Mouse (Mus musculus): ENCODE data around the gene Stam2.

Gene Stam2

DNA sequence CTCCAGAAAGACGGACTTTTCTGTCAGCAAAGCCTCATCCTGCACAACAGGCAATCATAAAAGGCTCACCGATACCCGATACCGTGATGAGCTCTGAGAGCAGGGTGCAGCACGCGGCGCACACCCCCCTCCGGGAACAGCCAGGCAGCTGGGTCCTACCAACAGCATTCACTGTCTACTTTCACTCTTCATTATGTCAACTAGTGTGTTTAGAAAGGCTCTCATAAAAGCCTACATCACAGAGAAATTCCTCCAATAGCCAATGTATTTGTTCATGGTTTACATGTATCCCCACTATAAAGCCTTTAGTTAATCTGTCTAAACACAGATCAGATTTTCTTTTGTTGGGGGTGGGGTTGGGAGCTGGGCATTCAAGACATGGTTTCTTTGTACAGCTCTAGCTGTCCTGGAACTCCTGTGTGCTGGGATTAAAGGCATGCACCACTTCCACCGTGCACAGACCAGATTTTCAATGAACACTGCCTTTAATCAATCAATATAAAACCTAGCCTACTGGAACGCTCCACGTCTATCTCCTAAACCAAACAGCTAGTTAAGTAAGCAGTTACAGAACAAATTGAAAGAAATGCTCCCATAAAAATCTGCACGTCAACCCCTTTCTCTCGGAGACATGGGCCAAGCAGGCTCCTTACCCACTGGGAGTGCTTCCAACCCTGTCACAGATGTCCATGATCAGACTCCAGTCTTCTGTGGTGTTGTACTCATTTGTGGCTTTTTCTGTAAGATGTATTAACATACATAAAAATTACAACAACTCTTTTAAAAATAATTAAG is 21.7 kb downstream of the Stam2 start:
- no peak for DNase-seq

DNA sequence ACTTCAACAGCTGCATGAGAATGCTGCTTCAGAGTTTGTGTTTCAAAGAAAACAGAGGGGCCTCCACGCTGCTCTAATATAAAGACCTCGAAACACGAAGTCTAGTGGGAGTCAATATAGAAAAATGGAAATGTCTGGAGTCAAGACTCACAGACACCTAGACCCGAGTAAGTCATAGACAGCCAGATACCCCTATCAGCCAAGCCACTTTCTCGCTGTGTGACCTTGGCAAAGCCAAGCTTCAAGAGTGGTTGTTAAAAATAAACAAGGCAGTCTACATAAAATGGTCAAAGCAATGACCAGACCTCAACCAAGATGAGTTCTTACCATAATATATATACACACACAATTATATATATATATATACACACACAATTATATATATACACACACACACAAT is 25.0 kb downstream of the Stam2 start:
- no peak for DNase-seq

DNA sequence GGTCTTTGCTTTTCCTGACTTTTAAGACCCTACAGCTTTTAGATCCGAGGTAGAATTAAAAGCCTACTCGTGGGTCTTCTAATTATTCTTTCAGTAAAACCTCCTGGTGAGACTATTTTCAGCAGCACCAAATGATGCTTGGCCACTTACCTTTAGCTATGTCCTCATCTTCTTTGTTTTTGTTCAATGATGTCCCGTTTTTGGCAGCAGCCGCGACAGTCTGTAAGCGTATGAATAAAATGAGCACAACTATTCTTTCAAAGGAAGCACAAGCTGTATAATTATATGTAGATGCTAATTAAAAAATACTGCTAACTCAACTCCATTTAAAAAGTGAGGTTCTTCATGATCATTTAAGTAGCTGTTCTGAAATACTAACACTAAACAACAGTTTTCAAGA is 26.5 kb downstream of the Stam2 start:
- DNase-seq, result no peak

- DNase-seq, result peak; percentile 31 to 57
Observed at GRCm38 (mm10) chr2:52714111-52714510, 28.0 kb downstream of the Stam2 start.

- no peak for DNase-seq
Observed at GRCm38 (mm10) chr2:52710804-52711203, 31.3 kb downstream of the Stam2 start.

GRCm38 (mm10) chr2:52709417-52709816 is 32.7 kb downstream of the Stam2 start:
- DNase-seq, result no peak

GRCm38 (mm10) chr2:52701368-52702036 is 40.6 kb downstream of the Stam2 start:
- DNase-seq, result no peak

DNA sequence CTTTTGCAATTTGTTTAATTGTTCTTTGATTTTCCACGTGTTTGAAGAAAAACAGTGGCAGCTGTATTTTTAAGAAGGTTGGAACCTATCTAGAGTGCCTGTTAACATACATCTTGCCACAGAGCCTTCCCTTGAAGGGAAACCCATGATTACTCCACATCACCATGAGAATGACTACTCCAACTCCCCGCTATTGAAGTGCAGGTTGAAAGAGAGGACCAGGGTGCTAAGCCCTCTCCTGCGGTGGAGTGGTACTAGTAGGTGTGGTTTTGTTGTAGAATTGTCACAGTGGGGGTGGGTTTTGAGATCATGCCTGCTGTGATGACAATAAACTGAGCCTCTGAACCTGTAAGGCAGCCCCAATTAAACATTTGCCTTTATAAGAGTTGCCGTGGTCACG is 41.7 kb downstream of the Stam2 start:
- DNase-seq, result no peak

DNA sequence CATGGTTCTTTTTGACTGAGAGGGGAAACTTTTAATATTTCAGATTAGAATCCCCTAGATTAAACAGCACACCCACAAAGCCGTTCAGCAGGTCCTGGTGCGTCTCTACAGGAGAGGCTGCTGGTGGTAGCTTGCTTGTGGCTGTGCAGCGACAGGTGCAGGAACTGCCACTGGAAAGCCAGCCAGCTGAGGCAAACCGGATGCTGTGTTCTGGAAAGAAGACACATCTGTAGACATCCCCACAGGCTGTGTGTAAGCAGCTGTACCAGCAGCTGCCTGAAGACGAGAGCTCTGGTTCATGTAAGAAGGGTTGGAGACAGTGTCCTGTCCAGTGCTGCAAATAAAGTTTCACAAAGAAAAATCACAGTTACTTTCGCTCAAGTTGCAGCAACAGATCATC is 47.5 kb downstream of the Stam2 start:
- DNase-seq, result no peak

GRCm38 (mm10) chr2:52691745-52692144 is 50.3 kb downstream of the Stam2 start:
- DNase-seq, result peak in 1 of 2 experiments; percentile 19

GRCm38 (mm10) chr2:52686601-52687000 is 55.5 kb downstream of the Stam2 start:
- DNase-seq, result no peak

GRCm38 (mm10) chr2:52677589-52677988 is 64.5 kb downstream of the Stam2 start:
- no peak for DNase-seq

- DNase-seq, result peak in 1 of 2 experiments; percentile 48
Observed at GRCm38 (mm10) chr2:52676913-52677303, 65.2 kb downstream of the Stam2 start.

DNA sequence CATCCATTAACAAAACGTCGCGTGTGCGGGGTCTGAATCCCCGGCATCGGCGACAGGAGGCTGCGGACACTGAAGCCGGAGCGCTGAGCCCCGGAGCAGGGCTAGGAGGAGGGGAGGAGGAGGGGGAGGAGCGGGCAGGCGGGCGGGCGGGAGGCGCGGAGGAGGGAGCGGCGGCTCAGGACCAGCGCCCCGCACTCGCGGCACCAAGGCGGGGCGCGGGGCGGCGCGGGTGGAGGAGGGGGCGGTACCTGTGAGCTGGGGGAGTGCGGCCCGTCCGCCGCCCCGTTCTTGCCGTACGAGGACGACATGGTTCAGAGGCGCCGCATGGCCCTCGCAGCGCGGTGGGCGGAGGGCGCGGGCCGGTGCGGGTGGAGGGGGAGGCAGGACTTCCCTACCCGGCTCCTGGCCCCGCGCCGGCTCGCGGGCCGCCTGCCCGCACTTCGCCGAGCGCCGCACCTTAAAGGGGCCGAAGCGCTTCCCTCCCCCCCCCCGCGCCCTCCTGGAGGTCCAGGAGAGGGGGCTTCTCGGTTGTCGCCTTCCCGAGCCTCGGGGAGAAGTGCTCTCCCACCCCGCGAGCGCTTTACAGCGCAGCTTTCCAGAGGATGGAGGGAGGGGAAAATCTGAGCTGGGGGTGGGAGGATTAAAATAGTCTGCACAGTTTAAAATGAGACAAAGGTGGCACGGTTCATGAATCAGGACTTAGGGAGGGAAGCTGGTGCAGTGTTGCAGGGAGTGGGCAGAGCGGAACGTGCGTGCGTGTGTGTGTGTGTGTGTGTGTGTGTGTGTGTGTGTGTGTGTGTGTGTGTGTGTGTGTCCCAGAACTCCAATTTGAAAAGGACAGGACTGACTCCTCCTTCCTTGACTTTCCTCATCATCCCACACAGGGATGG is 65.8 kb downstream of the Stam2 start, which contains the start of gene Cacnb4:
Cacnb4 (minus strand) TSS at position 809 of the 890 bp plus-strand sequence.
- peak; percentile 25 to 74 for DNase-seq

GRCm38 (mm10) chr2:52675278-52675987 is 66.6 kb downstream of the Stam2 start:
- peak in 1 of 2 experiments; percentile 25 for DNase-seq

GRCm38 (mm10) chr2:52674886-52675277 is 67.2 kb downstream of the Stam2 start:
- peak; percentile 24 to 48 for DNase-seq

- DNase-seq, result no peak
Observed at GRCm38 (mm10) chr2:52673172-52673571, 68.9 kb downstream of the Stam2 start.

DNA sequence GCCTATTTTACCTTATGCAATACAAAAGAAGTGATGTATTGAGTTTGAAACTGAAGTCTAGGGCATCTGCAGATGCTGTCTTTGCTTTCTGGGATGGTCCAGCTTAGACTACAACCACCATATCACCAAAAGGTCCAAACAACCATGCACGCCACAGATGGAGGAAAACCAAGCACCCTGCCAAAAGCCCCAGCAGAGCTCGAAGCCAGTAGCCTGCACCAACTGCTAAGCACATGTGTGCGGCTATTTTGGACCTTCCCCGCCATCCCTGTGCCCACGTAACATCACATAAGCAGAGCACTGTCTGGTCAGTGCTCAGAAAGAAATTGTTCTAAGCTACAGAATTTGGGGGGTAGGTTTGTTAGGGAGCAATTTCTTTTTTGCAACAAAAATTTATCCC is 71.3 kb downstream of the Stam2 start:
- no peak for DNase-seq

- no peak for DNase-seq
Observed at GRCm38 (mm10) chr2:52668480-52668879, 73.6 kb downstream of the Stam2 start.

GRCm38 (mm10) chr2:52656722-52657121 is 85.4 kb downstream of the Stam2 start:
- no peak for DNase-seq

DNA sequence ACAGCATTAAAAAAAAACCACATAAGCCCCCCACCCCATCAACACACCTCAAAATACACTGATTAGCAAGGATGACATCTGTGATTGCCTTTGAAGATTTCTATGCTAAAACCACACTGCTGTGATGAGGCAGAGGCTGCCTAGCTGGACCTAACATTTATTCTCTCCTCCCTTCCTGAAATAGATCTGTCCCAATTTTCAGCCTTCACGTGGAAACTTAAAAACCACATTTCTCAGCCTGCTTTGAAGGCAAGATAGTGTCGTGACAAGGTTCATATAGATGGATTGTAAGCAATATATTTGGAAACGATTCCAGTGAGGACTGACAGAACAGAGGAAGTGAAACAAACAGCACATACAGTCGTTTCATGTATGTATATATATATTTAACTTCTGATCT is 87.5 kb downstream of the Stam2 start:
- DNase-seq, result no peak

GRCm38 (mm10) chr2:52651547-52651946 is 90.5 kb downstream of the Stam2 start:
- DNase-seq, result no peak

Data from kidney, postnatal 36 days (tissue).